Mouse (Mus musculus) A20 (cell line): ENCODE results near the gene Zfp423.

Experiments used
- DNase-seq: peaks from one replicate; pipeline ENCODE4 v3.0.0-alpha.2; 2011; ENCODE audit warnings: low read depth, low spot score

Zfp423 gene

GRCm38 (mm10) chr8:87952298-87952697 lies 7.1 kb downstream of the Zfp423 start:
- no peak for DNase-seq

GRCm38 (mm10) chr8:87944225-87944934 lies 15.0 kb downstream of the Zfp423 start:
- no peak for DNase-seq

GRCm38 (mm10) chr8:87943651-87944091 lies 15.7 kb downstream of the Zfp423 start:
- DNase-seq = no peak

- no peak for DNase-seq
Measured at GRCm38 (mm10) chr8:87940646-87941045, 18.7 kb downstream of the Zfp423 start.

- no peak for DNase-seq
Measured at GRCm38 (mm10) chr8:87939308-87939936, 20.0 kb downstream of the Zfp423 start.

- no peak for DNase-seq
Measured at GRCm38 (mm10) chr8:87938351-87939232, 20.8 kb downstream of the Zfp423 start.

- no peak for DNase-seq
Measured at GRCm38 (mm10) chr8:87937211-87937610, 22.2 kb downstream of the Zfp423 start.

GRCm38 (mm10) chr8:87935088-87935680 lies 24.2 kb downstream of the Zfp423 start:
- DNase-seq = peak; percentile 38

GRCm38 (mm10) chr8:87934175-87934574 lies 25.2 kb downstream of the Zfp423 start:
- DNase-seq = no peak

GRCm38 (mm10) chr8:87933752-87934151 lies 25.6 kb downstream of the Zfp423 start:
- no peak for DNase-seq

GRCm38 (mm10) chr8:87928857-87929256 lies 30.5 kb downstream of the Zfp423 start:
- DNase-seq = no peak

- no peak for DNase-seq
Measured at GRCm38 (mm10) chr8:87927034-87927830, 32.2 kb downstream of the Zfp423 start.

- DNase-seq = no peak
Measured at GRCm38 (mm10) chr8:87926098-87926890, 33.1 kb downstream of the Zfp423 start.

- no peak for DNase-seq
Measured at GRCm38 (mm10) chr8:87922936-87923335, 36.5 kb downstream of the Zfp423 start.

GRCm38 (mm10) chr8:87922446-87922845 lies 36.9 kb downstream of the Zfp423 start:
- no peak for DNase-seq

- no peak for DNase-seq
Measured at GRCm38 (mm10) chr8:87918004-87918403, 41.4 kb downstream of the Zfp423 start.

GRCm38 (mm10) chr8:87915763-87916162 lies 43.6 kb downstream of the Zfp423 start:
- no peak for DNase-seq

- DNase-seq = no peak
Measured at GRCm38 (mm10) chr8:87914247-87914967, 45.0 kb downstream of the Zfp423 start.

- DNase-seq = no peak
Measured at GRCm38 (mm10) chr8:87908940-87909339, 50.5 kb downstream of the Zfp423 start.

- no peak for DNase-seq
Measured at GRCm38 (mm10) chr8:87905404-87905803, 54.0 kb downstream of the Zfp423 start.
